Mouse (Mus musculus): ENCODE measurements around the gene Ruvbl1.

DNA sequence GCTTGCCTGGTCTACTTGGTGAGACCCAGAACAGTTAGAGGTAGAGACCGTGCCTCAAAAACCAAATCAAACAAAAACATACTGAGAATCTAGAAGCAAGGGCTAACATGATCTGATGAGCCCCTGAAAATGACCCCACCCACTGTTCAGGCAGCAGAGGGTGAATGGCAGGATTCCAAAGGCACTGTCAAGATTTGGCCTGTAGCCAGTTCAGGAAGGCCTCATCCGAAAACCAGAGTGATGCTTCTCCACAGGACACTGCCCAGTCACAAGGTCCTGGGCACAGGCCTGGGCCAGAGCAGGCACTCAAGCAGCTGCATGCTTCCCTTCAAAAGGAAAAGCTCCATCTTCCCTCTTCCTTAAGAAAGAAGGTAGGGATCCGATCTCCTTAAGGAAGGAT is 21.8 kb upstream of the Ruvbl1 start:
- TF ChIP-seq POLR2A (IDR thresholded peaks at IDR 0.05; ENCODE audit: borderline replicate concordance, low read depth, low read length) (no peak), CTCF (IDR thresholded peaks at IDR 0.05; ENCODE audit: low read depth, low read length) (no peak)

All from bone marrow macrophage, adult 2 months (primary cell).